Mouse (Mus musculus): ENCODE measurements around the gene Eci3.

GRCm38 (mm10) chr13:34993983-34994811, 30.6 kb upstream of the Eci3 start:
- TF ChIP-seq POLR2A (IDR thresholded peaks at IDR 0.05; ENCODE audit: low read depth, low read length) (peak; percentile 93), CTCF (IDR thresholded peaks at IDR 0.05; ENCODE audit: borderline replicate concordance, insufficient read depth, low read length) (no peak)

All from embryonic fibroblast, embryonic 13.5 days (primary cell).